Mouse (Mus musculus) limb, embryonic 11.5 days (tissue): ENCODE results near the gene Wfdc2. TPM values are rescaled to one million over a fixed set of nuclear protein-coding genes. Genes with fewer than 3 reads are reported as not detected.

Experiments used
- ATAC-seq: fragments of 200-750 bp; cut with Nextera tagmentation; 2 replicates; pipeline ENCODE4 v1.8.0; 2017; ENCODE audit warnings: low read depth; ENCODE audit not compliant: insufficient number of reproducible peaks, low FRiP score, low TSS enrichment
- DNase-seq: peaks from one replicate; pipeline ENCODE4 v3.0.0-alpha.2; 2015; ENCODE audit warnings: low spot score
- H3K27ac ChIP-seq: fragments of 300-500 bp; sonication (generic); replicated peaks from 2 replicates; pipeline ENCODE4 v1.5.1; 2014; ENCODE audit warnings: low read depth, mild to moderate bottlenecking, low read length
- H3K27me3 ChIP-seq: fragments of 300-500 bp; sonication (generic); 2 replicates; pipeline ENCODE4 v1.6.1; 2014; ENCODE audit warnings: mild to moderate bottlenecking, low read length, mixed read lengths; ENCODE audit not compliant: control insufficient read depth, insufficient read depth
- H3K36me3 ChIP-seq: fragments of 300-500 bp; sonication (generic); 2 replicates; pipeline ENCODE4 v1.6.1; 2014; ENCODE audit warnings: mild to moderate bottlenecking, low read length, moderate library complexity, mixed read lengths; ENCODE audit not compliant: control insufficient read depth, insufficient read depth
- H3K4me1 ChIP-seq: fragments of 300-500 bp; sonication (generic); 2 replicates; pipeline ENCODE4 v1.6.1; 2014; ENCODE audit warnings: low read length, mixed read lengths; ENCODE audit not compliant: control insufficient read depth, insufficient read depth
- H3K4me2 ChIP-seq: fragments of 300-500 bp; sonication (generic); 2 replicates; pipeline ENCODE4 v1.6.1; 2014; ENCODE audit warnings: low read depth, mild to moderate bottlenecking, moderate library complexity; ENCODE audit not compliant: severe bottlenecking
- H3K4me3 ChIP-seq: fragments of 300-500 bp; sonication (generic); 2 replicates; pipeline ENCODE4 v1.5.1; 2014; ENCODE audit warnings: low read depth, low read length
- H3K9ac ChIP-seq: fragments of 300-500 bp; sonication (generic); 2 replicates; pipeline ENCODE4 v1.6.1; 2014; ENCODE audit warnings: mild to moderate bottlenecking, low read length
- H3K9me3 ChIP-seq: fragments of 300-500 bp; sonication (generic); 2 replicates; pipeline ENCODE4 v1.6.1; 2016; ENCODE audit warnings: low read length; ENCODE audit not compliant: control insufficient read depth
- WGBS: fragments of 180-500 bp; shearing (Covaris S2); extraction: QIAGEN DNeasy Blood & Tissue Kit; methylation state at CpG from one replicate; pipeline ENCODE4 v1.1.7; 2014; 5-methylcytosine and 5-hydroxymethylcytosine counted together
- polyA plus RNA-seq: library from polyadenylated mRNA; unstranded; fragments of >200 nt; fragmentation: Nextera tagmentation; extraction: Ambion mirVana; gene quantifications from 2 replicates; pipeline ENCODE4 v1.2.1, GENCODE M21; 2014

Wfdc2 gene
- polyA plus RNA-seq, 1 experiment from 2014 or later, result 38.7 TPM

DNA sequence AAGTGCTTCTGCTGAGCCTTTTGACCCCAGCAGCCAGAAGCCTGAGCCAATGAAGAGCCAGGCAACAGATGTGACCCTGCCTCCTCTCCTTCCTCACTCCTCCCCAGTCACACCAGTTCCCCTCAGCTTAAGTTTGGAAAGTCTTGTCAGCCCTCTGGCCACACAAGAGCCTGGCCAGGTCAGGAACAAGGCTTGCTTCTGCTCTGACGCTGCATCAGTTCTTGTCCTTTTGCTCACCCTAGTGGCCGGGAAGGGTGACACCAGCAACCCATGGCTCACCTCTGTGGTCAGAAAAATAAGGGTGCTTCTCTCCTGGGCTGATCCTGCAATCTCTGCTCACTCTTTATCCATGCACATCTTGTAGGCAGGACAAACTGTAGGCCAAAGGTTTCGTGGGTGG lies 41.4 kb upstream of the Wfdc2 start:
- H3K4me2 ChIP-seq, result no peak overlapping the region
- no peaks in the 10 kb centered on the region for H3K27me3 ChIP-seq
- no peak overlapping the region for H3K9ac ChIP-seq
- DNase-seq, result peak; percentile 53
- H3K36me3 ChIP-seq, result no peaks in the 10 kb centered on the region
- 0 out of 2 replicates have a peak, but pooled peaks cover 3% of the 10 kb centered on the region for H3K4me1 ChIP-seq
- H3K4me3 ChIP-seq, result no peak overlapping the region
- no peak; the same call in 1 of the 2 replicates for ATAC-seq
- H3K9me3 ChIP-seq, result no peaks in the 10 kb centered on the region
- 15% methylated on average over 3 of the region's 3 CpGs for WGBS
- no peak overlapping the region for H3K27ac ChIP-seq

DNA sequence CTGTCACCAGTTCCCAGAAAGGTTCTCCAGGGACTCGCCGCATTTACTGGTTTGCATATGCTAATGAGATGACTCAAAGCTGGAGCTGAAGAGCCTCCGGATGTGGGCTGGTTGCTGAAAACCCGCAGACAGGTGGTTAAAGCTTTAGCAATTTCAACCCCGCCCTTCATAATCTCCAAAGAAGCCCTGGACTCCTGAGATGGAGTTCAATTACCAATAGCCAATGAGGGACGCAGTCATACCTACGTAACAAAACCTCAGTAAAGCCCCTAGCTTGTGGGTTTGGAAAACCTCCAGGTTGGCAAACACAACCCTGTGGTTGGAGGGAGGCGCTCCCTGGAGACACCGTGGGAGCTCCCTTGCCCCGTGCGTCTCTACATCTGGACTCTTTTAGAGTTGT lies 40.4 kb upstream of the Wfdc2 start:
- H3K4me1 ChIP-seq, result 0 out of 2 replicates have a peak, but pooled peaks cover 3% of the 10 kb centered on the region
- no peak overlapping the region for H3K4me2 ChIP-seq
- H3K36me3 ChIP-seq, result no peaks in the 10 kb centered on the region
- ATAC-seq, result no peak
- WGBS, result 18% methylated on average over 11 of the region's 11 CpGs
- no peak for DNase-seq
- no peaks in the 10 kb centered on the region for H3K27me3 ChIP-seq
- no peak overlapping the region for H3K4me3 ChIP-seq
- H3K27ac ChIP-seq, result no peak overlapping the region
- no peak overlapping the region for H3K9ac ChIP-seq
- no peaks in the 10 kb centered on the region for H3K9me3 ChIP-seq

GRCm38 (mm10) chr2:164522280-164522679 lies 39.9 kb upstream of the Wfdc2 start:
- no peak for DNase-seq
- ATAC-seq, result no peak
- no peaks in the 10 kb centered on the region for H3K9me3 ChIP-seq
- no peak overlapping the region for H3K27ac ChIP-seq
- no peak overlapping the region for H3K9ac ChIP-seq
- H3K36me3 ChIP-seq, result no peaks in the 10 kb centered on the region
- H3K4me1 ChIP-seq, result 0 out of 2 replicates have a peak, but pooled peaks cover 3% of the 10 kb centered on the region
- no peak overlapping the region; the same call in 1 of the 2 replicates for H3K4me2 ChIP-seq
- no peak overlapping the region for H3K4me3 ChIP-seq
- WGBS, result 25% methylated on average over 8 of the region's 8 CpGs
- no peaks in the 10 kb centered on the region for H3K27me3 ChIP-seq

- Histone ChIP-seq H3K9ac (no peak overlapping the region), H3K9me3 (no peaks in the 10 kb centered on the region), H3K4me3 (no peak overlapping the region), H3K4me2 (no peak overlapping the region), H3K27ac (no peak overlapping the region), H3K36me3 (no peaks in the 10 kb centered on the region), H3K4me1 (0 out of 2 replicates have a peak, but pooled peaks cover 3% of the 10 kb centered on the region), H3K27me3 (no peaks in the 10 kb centered on the region)
- no peak for DNase-seq
- ATAC-seq, result no peak
- 82% methylated on average over 10 of the region's 10 CpGs for WGBS
Measured at GRCm38 (mm10) chr2:164523301-164523773, 38.9 kb upstream of the Wfdc2 start.

GRCm38 (mm10) chr2:164528557-164528956 lies 33.7 kb upstream of the Wfdc2 start:
- DNase-seq, result no peak
- ATAC-seq, result no peak
- H3K4me3 ChIP-seq, result no peak overlapping the region
- H3K27me3 ChIP-seq, result no peaks in the 10 kb centered on the region
- H3K36me3 ChIP-seq, result no peaks in the 10 kb centered on the region
- H3K27ac ChIP-seq, result no peak overlapping the region
- H3K9me3 ChIP-seq, result no peaks in the 10 kb centered on the region
- 59% methylated on average over 5 of the region's 5 CpGs for WGBS
- H3K9ac ChIP-seq, result no peak overlapping the region
- H3K4me2 ChIP-seq, result no peak overlapping the region
- H3K4me1 ChIP-seq, result no peaks in the 10 kb centered on the region

GRCm38 (mm10) chr2:164531169-164531568 lies 31.0 kb upstream of the Wfdc2 start:
- Histone ChIP-seq H3K4me2 (no peak overlapping the region), H3K27ac (no peak overlapping the region), H3K4me1 (no peaks in the 10 kb centered on the region), H3K9ac (no peak overlapping the region), H3K36me3 (no peaks in the 10 kb centered on the region), H3K9me3 (no peaks in the 10 kb centered on the region), H3K4me3 (no peak overlapping the region), H3K27me3 (no peaks in the 10 kb centered on the region)
- DNase-seq (peak; percentile 84), ATAC-seq (no peak)
- WGBS, result 8% methylated on average over 3 of the region's 3 CpGs

GRCm38 (mm10) chr2:164534315-164534714 lies 27.9 kb upstream of the Wfdc2 start:
- ATAC-seq, result no peak
- H3K27me3 ChIP-seq, result no peaks in the 10 kb centered on the region
- WGBS, result 75% methylated on average over 10 of the region's 10 CpGs
- H3K9ac ChIP-seq, result no peak overlapping the region; the same call in 1 of the 2 replicates
- no peaks in the 10 kb centered on the region for H3K4me1 ChIP-seq
- H3K36me3 ChIP-seq, result no peaks in the 10 kb centered on the region
- DNase-seq, result no peak
- H3K4me2 ChIP-seq, result no peak overlapping the region
- H3K9me3 ChIP-seq, result no peaks in the 10 kb centered on the region
- no peak overlapping the region for H3K4me3 ChIP-seq
- no peak overlapping the region for H3K27ac ChIP-seq

DNA sequence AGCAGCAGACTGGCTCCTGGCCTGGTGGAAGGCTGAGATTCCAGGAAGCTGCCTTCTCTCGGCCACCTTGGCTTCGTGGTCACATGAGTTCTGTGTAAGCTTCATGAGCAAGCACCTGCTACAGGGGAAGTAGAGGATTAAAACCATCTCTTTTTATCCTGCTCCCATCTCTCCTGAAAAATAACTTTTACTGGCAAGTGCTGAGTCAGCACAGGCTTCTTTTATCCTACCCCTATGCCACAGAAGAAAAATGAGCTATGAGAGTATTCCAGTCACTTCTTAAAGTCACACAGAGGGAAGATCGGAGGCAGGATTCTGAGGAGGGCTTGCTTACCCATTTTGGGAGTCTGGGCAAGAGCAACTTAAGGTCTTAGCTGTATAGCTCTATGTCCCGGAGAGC lies 25.2 kb upstream of the Wfdc2 start:
- no peaks in the 10 kb centered on the region for H3K36me3 ChIP-seq
- no peak overlapping the region for H3K4me2 ChIP-seq
- H3K27me3 ChIP-seq, result no peaks in the 10 kb centered on the region
- 80% methylated on average over 4 of the region's 4 CpGs for WGBS
- H3K4me1 ChIP-seq, result no peaks in the 10 kb centered on the region
- ATAC-seq, result no peak
- no peak for DNase-seq
- H3K27ac ChIP-seq, result no peak overlapping the region
- no peak overlapping the region for H3K9ac ChIP-seq
- no peak overlapping the region for H3K4me3 ChIP-seq
- H3K9me3 ChIP-seq, result no peaks in the 10 kb centered on the region
